Mouse (Mus musculus) embryonic facial prominence, embryonic 15.5 days (tissue): ENCODE measurements at regions not wholly inside any gene's neighbourhood (a gene's known extent, or its start where the extent isn't known, plus 50 kb on each side); places are given as distances from the start of the nearest gene placed in this dataset. TPM values are rescaled to one million over a fixed set of nuclear protein-coding genes. Genes with fewer than 3 reads are reported as not detected.
"Not testable (repeated sequence)": the region's sequence is repeated elsewhere in the genome, so short reads cannot be mapped to it uniquely, and the experiment has no call there.

Experiments
- ATAC-seq: fragments of 200-750 bp; cut with Nextera tagmentation; 2 replicates; pipeline ENCODE4 v1.8.0; 2017; ENCODE audit warnings: low read depth, moderate TSS enrichment; ENCODE audit not compliant: insufficient number of reproducible peaks, low FRiP score, low TSS enrichment
- H3K27ac ChIP-seq: fragments of 300-500 bp; sonication (generic); replicated peaks from 2 replicates; pipeline ENCODE4 v1.5.1; 2015; ENCODE audit warnings: mild to moderate bottlenecking, inconsistent platforms
- H3K27me3 ChIP-seq: fragments of 300-500 bp; sonication (generic); 2 replicates; pipeline ENCODE4 v1.6.1; 2015; ENCODE audit warnings: inconsistent platforms
- H3K36me3 ChIP-seq: fragments of 300-500 bp; sonication (generic); 2 replicates; pipeline ENCODE4 v1.6.1; 2015; ENCODE audit warnings: mild to moderate bottlenecking, inconsistent platforms
- H3K4me1 ChIP-seq: fragments of 300-500 bp; sonication (generic); 2 replicates; pipeline ENCODE4 v1.6.1; 2015; ENCODE audit warnings: inconsistent platforms
- H3K4me2 ChIP-seq: fragments of 300-500 bp; sonication (generic); replicated peaks from 2 replicates; pipeline ENCODE4 v1.6.1; 2015; ENCODE audit warnings: mild to moderate bottlenecking, inconsistent platforms
- H3K4me3 ChIP-seq: fragments of 300-500 bp; sonication (generic); replicated peaks from 2 replicates; pipeline ENCODE4 v1.5.1; 2015; ENCODE audit warnings: mild to moderate bottlenecking, inconsistent platforms
- H3K9ac ChIP-seq: fragments of 300-500 bp; sonication (generic); 2 replicates; pipeline ENCODE4 v1.6.1; 2015; ENCODE audit warnings: inconsistent platforms
- H3K9me3 ChIP-seq: fragments of 300-500 bp; sonication (generic); replicated peaks from 2 replicates; pipeline ENCODE4 v1.6.1; 2016; ENCODE audit warnings: inconsistent platforms
- WGBS: fragments of 180-500 bp; shearing (Covaris S2); methylation state at CpG from one replicate; pipeline ENCODE4 v1.1.7; 2015; 5-methylcytosine and 5-hydroxymethylcytosine counted together
- microRNA-seq: library from miRNA; unstranded; fragments of <30 nt; microRNA quantifications from one replicate; pipeline ENCODE4, GENCODE M21; 2016; ENCODE audit warnings: borderline number of aligned reads

GRCm38 (mm10) chr10:85311781-85312180 is 74.8 kb upstream of the Btbd11 start:
- no peak overlapping the region for H3K9ac ChIP-seq
- H3K27me3 ChIP-seq = no peaks in the 10 kb centered on the region
- no peak overlapping the region for H3K4me3 ChIP-seq
- H3K36me3 ChIP-seq = no peaks in the 10 kb centered on the region
- no peak overlapping the region for H3K27ac ChIP-seq
- no peaks in the 10 kb centered on the region for H3K4me1 ChIP-seq
- H3K9me3 ChIP-seq = no peaks in the 10 kb centered on the region
- ATAC-seq = no peak
- H3K4me2 ChIP-seq = no peak overlapping the region

- H3K36me3 ChIP-seq, ATAC-seq, H3K9me3 ChIP-seq, H3K27me3 ChIP-seq, H3K27ac ChIP-seq, H3K4me2 ChIP-seq, H3K9ac ChIP-seq, H3K4me3 ChIP-seq, H3K4me1 ChIP-seq: not testable (repeated sequence)
- WGBS = 94% methylated on average over 10 of the region's 10 CpGs
Observed at GRCm38 (mm10) chr10:85313331-85313730, 73.3 kb upstream of the Btbd11 start.

- H3K9ac ChIP-seq = no peak overlapping the region
- H3K27me3 ChIP-seq = no peaks in the 10 kb centered on the region
- 70% methylated on average over 1 of the region's 1 CpGs for WGBS
- ATAC-seq = no peak
- H3K4me2 ChIP-seq = no peak overlapping the region
- H3K4me1 ChIP-seq = no peaks in the 10 kb centered on the region
- H3K27ac ChIP-seq = no peak overlapping the region
- H3K9me3 ChIP-seq = no peaks in the 10 kb centered on the region
- no peak overlapping the region for H3K4me3 ChIP-seq
- no peaks in the 10 kb centered on the region for H3K36me3 ChIP-seq
Observed at GRCm38 (mm10) chr10:85320971-85321370, 65.6 kb upstream of the Btbd11 start.

GRCm38 (mm10) chr10:85322280-85322679 is 64.3 kb upstream of the Btbd11 start:
- H3K27me3 ChIP-seq = no peaks in the 10 kb centered on the region
- no peaks in the 10 kb centered on the region for H3K4me1 ChIP-seq
- H3K4me2 ChIP-seq = no peak overlapping the region
- no peak overlapping the region for H3K27ac ChIP-seq
- ATAC-seq = no peak
- H3K36me3 ChIP-seq = no peaks in the 10 kb centered on the region
- no peaks in the 10 kb centered on the region for H3K9me3 ChIP-seq
- H3K9ac ChIP-seq = no peak overlapping the region
- no peak overlapping the region for H3K4me3 ChIP-seq
- WGBS = 85% methylated on average over 3 of the region's 3 CpGs

- Histone ChIP-seq H3K4me3 (no peak overlapping the region), H3K4me2 (no peak overlapping the region), H3K9ac (no peak overlapping the region), H3K27ac (no peak overlapping the region), H3K4me1 (0 out of 2 replicates have a peak, but pooled peaks cover 6% of the 10 kb centered on the region), H3K36me3 (no peaks in the 10 kb centered on the region), H3K9me3 (no peaks in the 10 kb centered on the region), H3K27me3 (no peaks in the 10 kb centered on the region; the same call in 1 of the 2 replicates)
- ATAC-seq = no peak
- 71% methylated on average over 3 of the region's 3 CpGs for WGBS
Observed at GRCm38 (mm10) chr10:85329382-85329781, 57.2 kb upstream of the Btbd11 start.

GRCm38 (mm10) chr10:85330938-85331691 is 55.5 kb upstream of the Btbd11 start:
- 0 out of 2 replicates have a peak, but pooled peaks cover 6% of the 10 kb centered on the region for H3K4me1 ChIP-seq
- 9% methylated on average over 13 of the region's 13 CpGs for WGBS
- ATAC-seq = peak; percentile 65
- H3K27ac ChIP-seq = no peak overlapping the region
- H3K4me3 ChIP-seq = peak overlapping the region; percentile 13; the same call in 1 of the 2 replicates
- H3K4me2 ChIP-seq = peak overlapping the region; percentile 33
- H3K36me3 ChIP-seq = no peaks in the 10 kb centered on the region
- no peaks in the 10 kb centered on the region for H3K9me3 ChIP-seq
- H3K9ac ChIP-seq = no peak overlapping the region
- no peaks in the 10 kb centered on the region; the same call in 1 of the 2 replicates for H3K27me3 ChIP-seq

Small RNAs in the stretch of these regions (microRNA-seq; reads per million reads assigned to microRNA genes)
- gene Gm27392 = not detected
